ENCODE assay signal across 9 mouse cellular contexts in genomic region chr1:133762946-133763422, GRCm38 (mm10). TPM values are rescaled to one million over a fixed set of nuclear protein-coding genes. Genes with fewer than 3 reads are reported as not detected.
DNase-seq lines count a peak whose midpoint lies in the region; ATAC-seq lines count a peak whose summit lies in the region.
"Had no signal": no experiment of that assay in that cellular context is flagged by ENCODE, and none has a peak within 500 bp of the region (broad histone marks: within the 10 kb centered on the region; RNA-seq: fewer than 3 reads in every experiment).

No protein-coding gene starts in this region.

- no peaks in the 10 kb centered on the region for H3K36me3 ChIP-seq in liver, embryonic 11.5 days (ENCODE audit: control insufficient read depth, insufficient read depth, low read length)
- peaks cover 92% of the 10 kb centered on the region for H3K36me3 ChIP-seq in liver, embryonic 12.5 days

- no peak overlapping the region for H3K9ac ChIP-seq in liver, embryonic 11.5 days (ENCODE audit: low read depth, low read length)
- H3K9ac ChIP-seq in liver, embryonic 12.5 days = no peak overlapping the region

- H3K9me3 ChIP-seq in liver, embryonic 11.5 days (ENCODE audit: control insufficient read depth, low read length) = no peaks in the 10 kb centered on the region
- no peaks in the 10 kb centered on the region for H3K9me3 ChIP-seq in liver, embryonic 12.5 days (replicated peaks)
- H3K9me3 ChIP-seq: G1E had no signal

- peaks cover 7% of the 10 kb centered on the region for H3K4me1 ChIP-seq in liver, embryonic 11.5 days (replicated peaks; ENCODE audit: control insufficient read depth, insufficient read depth, low read length)
- H3K4me1 ChIP-seq in liver, embryonic 12.5 days = peaks cover 80% of the 10 kb centered on the region

- 60% methylated on average over 5 of the region's 5 CpGs for WGBS in liver, embryonic 11.5 days
- WGBS in liver, embryonic 12.5 days (ENCODE audit: insufficient replicate concordance) = 75% methylated on average over 5 of the region's 5 CpGs

- DNase-seq in liver, embryonic 11.5 days (ENCODE audit: low spot score) = no peak
- DNase-seq in frontal cortex, postnatal 10 days (ENCODE audit: low spot score in 2 of 2) = peak; percentile 32 to 36
- peak; percentile 48 to 74 for DNase-seq in left cerebral cortex, postnatal 14 days (ENCODE audit: low spot score in 2 of 2)
- DNase-seq in right cerebral cortex, postnatal 36 days (ENCODE audit: low spot score in 2 of 2) = peak; percentile 26 to 43
- DNase-seq in kidney, adult 18-20 months = no peak
- DNase-seq in adrenal gland, adult 2 months = no peak
- DNase-seq in urinary bladder, postnatal 36 days (ENCODE audit: low spot score in 2 of 2) = no peak

- intact Hi-C loops in left cerebral cortex, postnatal 14 days (cut with DNase I) = no loop called here

- H3K27me3 ChIP-seq in liver, embryonic 11.5 days (replicated peaks; ENCODE audit: control insufficient read depth, insufficient read depth, low read length) = no peaks in the 10 kb centered on the region
- no peaks in the 10 kb centered on the region for H3K27me3 ChIP-seq in liver, embryonic 12.5 days (replicated peaks)

- H3K4me3 ChIP-seq in liver, embryonic 11.5 days (ENCODE audit: low read depth, low read length) = no peak overlapping the region
- no peak overlapping the region for H3K4me3 ChIP-seq in liver, embryonic 12.5 days

- peak overlapping the region; percentile 55 for H3K27ac ChIP-seq in liver, embryonic 11.5 days (ENCODE audit: low read depth, low read length)
- no peak overlapping the region for H3K27ac ChIP-seq in liver, embryonic 12.5 days

- H3K4me2 ChIP-seq in liver, embryonic 11.5 days = no peak overlapping the region
- no peak overlapping the region for H3K4me2 ChIP-seq in liver, embryonic 12.5 days

- no peak for ATAC-seq in liver, embryonic 11.5 days (replicated peaks; ENCODE audit: low FRiP score)
- ATAC-seq in liver, embryonic 12.5 days = no peak

RNA-seq across cellular contexts. Expression of gene Atp2b4, which starts 37.9 kb away (rescaled TPM):
- polyA plus RNA-seq in liver, embryonic 11.5 days (2014; fragmentation: Nextera tagmentation; extraction: Ambion mirVana) = 17.1 and 19.6 TPM in 2 replicates
- 34.1 and 37.6 TPM in 2 replicates for polyA plus RNA-seq in liver, embryonic 12.5 days (2016; fragmentation: Nextera tagmentation; extraction: Ambion mirVana)
- total RNA-seq in left cerebral cortex, postnatal 14 days (2021) = 100 to 1,000 TPM; 237 to 245 TPM
- total RNA-seq in adrenal gland, adult 2 months (2021) = 10 to 100 TPM; 24.9 to 39.7 TPM
- 4.2 and 4.5 TPM in 2 replicates for polyA plus RNA-seq in adrenal gland, adult 2 months (2012; rRNA removed)

Comparison
In these comparisons a context has a peak if more than half of its experiments do, and no peak if none do; other contexts are left out.
1. DNase-seq: peak in frontal cortex, postnatal 10 days (2 of 2), left cerebral cortex, postnatal 14 days (2 of 2) and right cerebral cortex, postnatal 36 days (2 of 2); none in liver, embryonic 11.5 days (single experiment), kidney, adult 18-20 months (single experiment), adrenal gland, adult 2 months (single experiment) and urinary bladder, postnatal 36 days (0 of 2).